Mouse (Mus musculus) CH12.LX (cell line): ENCODE results near the gene Foxo1. TPM values are rescaled to one million over a fixed set of nuclear protein-coding genes. Genes with fewer than 3 reads are reported as not detected.
A peak's percentile ranks its signal among the peaks of the same experiment; 100 is the strongest.

Experiments
- DNase-seq: peaks from one replicate; pipeline ENCODE4 v3.0.0-alpha.2; 2013; ENCODE audit errors: extremely low read depth
- H3K27ac ChIP-seq: 2 replicates; pipeline ENCODE4 v1.5.1; 2012; ENCODE audit warnings: low read depth, mild to moderate bottlenecking, control low read depth, moderate library complexity; ENCODE audit not compliant: insufficient read depth
- H3K27me3 ChIP-seq: replicated peaks from 2 replicates; pipeline ENCODE3; 2012; ENCODE audit warnings: inconsistent platforms
- H3K36me3 ChIP-seq, 2 experiments: replicated peaks in 1 of 2; 2 replicates each; pipeline versions ENCODE3 to v1.6.1; 2012; ENCODE audit warnings: inconsistent platforms in 1 of 2, low read length in 1 of 2, mild to moderate bottlenecking in 1 of 2, mixed read lengths in 1 of 2, moderate library complexity in 1 of 2; ENCODE audit not compliant: control insufficient read depth in 1 of 2, insufficient read depth in 1 of 2
- H3K4me1 ChIP-seq, 2 experiments: 2 replicates each; pipeline ENCODE4 v1.6.1; 2012; ENCODE audit warnings: inconsistent platforms in 1 of 2, moderate library complexity in 1 of 2; ENCODE audit not compliant: insufficient read depth in 2 of 2, control insufficient read depth in 1 of 2
- H3K4me2 ChIP-seq: 2 replicates; pipeline ENCODE4 v1.6.1; 2012; ENCODE audit warnings: low read depth, mild to moderate bottlenecking, control low read depth; ENCODE audit not compliant: poor library complexity, insufficient read depth, severe bottlenecking
- H3K4me3 ChIP-seq, 3 experiments: fragments of 150-350 bp in 1 of 3; sonication (generic) in 1 of 3; replicated peaks in 1 of 3; 2 replicates each; pipeline versions ENCODE3 to v1.5.1; 2011 to 2012; ENCODE audit warnings: low read depth in 2 of 3, low read length in 2 of 3, mild to moderate bottlenecking in 2 of 3, moderate library complexity in 2 of 3, control low read depth in 1 of 3, improper control_type of control experiment in 1 of 3, inconsistent platforms in 1 of 3, mixed read lengths in 1 of 3; ENCODE audit not compliant: poor library complexity in 1 of 3
- H3K79me2 ChIP-seq: replicated peaks from 2 replicates; pipeline ENCODE4 v1.6.1; 2012; ENCODE audit warnings: mild to moderate bottlenecking, moderate library complexity; ENCODE audit not compliant: control insufficient read depth, poor library complexity, insufficient read depth, severe bottlenecking; ENCODE audit errors: extremely low read depth
- H3K9ac ChIP-seq: 2 replicates; pipeline ENCODE4 v1.6.1; 2012; ENCODE audit warnings: low read depth, mild to moderate bottlenecking, control low read depth, moderate library complexity; ENCODE audit not compliant: insufficient read depth
- H3K9me3 ChIP-seq: replicated peaks from 2 replicates; pipeline ENCODE3; 2012; ENCODE audit warnings: low read length, inconsistent platforms, mixed read lengths
- BHLHE40 ChIP-seq: IDR thresholded peaks from 2 replicates; pipeline ENCODE4 v1.6.1; 2011; ENCODE audit warnings: mild to moderate bottlenecking, low read depth, low read length, improper control_type of control experiment
- CHD1 ChIP-seq: IDR thresholded peaks from 2 replicates; pipeline ENCODE4 v1.6.1; 2012; ENCODE audit warnings: low read depth, low read length, improper control_type of control experiment, inconsistent platforms
- CHD2 ChIP-seq: IDR thresholded peaks from 2 replicates; pipeline ENCODE4 v1.6.1; 2011; ENCODE audit warnings: low read length, improper control_type of control experiment
- CTCF ChIP-seq, 2 experiments: IDR thresholded peaks in 1 of 2; conservative IDR thresholded peaks in 1 of 2; 2 replicates each; pipeline ENCODE4 v1.5.1; 2011 to 2012; ENCODE audit warnings: low read depth in 2 of 2, low read length in 2 of 2, improper control_type of control experiment in 1 of 2, inconsistent platforms in 1 of 2, mild to moderate bottlenecking in 1 of 2, moderate library complexity in 1 of 2
- ELF1 ChIP-seq: IDR thresholded peaks from 2 replicates; pipeline ENCODE4 v1.6.1; 2014; ENCODE audit warnings: low read depth, mild to moderate bottlenecking, inconsistent platforms, low read length, improper control_type of control experiment
- ETS1 ChIP-seq: conservative IDR thresholded peaks from 2 replicates; pipeline ENCODE4 v1.6.1; 2012; ENCODE audit warnings: low read depth, mild to moderate bottlenecking, inconsistent platforms, low read length, improper control_type of control experiment, moderate library complexity
- GABPA ChIP-seq: IDR thresholded peaks from 2 replicates; pipeline ENCODE4 v1.6.1; 2012; ENCODE audit warnings: low read depth, low read length, improper control_type of control experiment, inconsistent platforms; ENCODE audit not compliant: insufficient replicate concordance
- HCFC1 ChIP-seq: IDR thresholded peaks from 2 replicates; pipeline ENCODE4 v1.6.1; 2012; ENCODE audit warnings: low read depth, mild to moderate bottlenecking, inconsistent platforms, low read length, improper control_type of control experiment
- JUND ChIP-seq: conservative IDR thresholded peaks from 2 replicates; pipeline ENCODE4 v1.6.1; 2011; ENCODE audit warnings: low read depth, low read length, improper control_type of control experiment
- KAT2A ChIP-seq: IDR thresholded peaks from 2 replicates; pipeline ENCODE4 v1.6.1; 2012; ENCODE audit warnings: low read length, improper control_type of control experiment, inconsistent platforms; ENCODE audit not compliant: insufficient replicate concordance
- MAFK ChIP-seq: IDR thresholded peaks from 2 replicates; pipeline ENCODE4 v1.6.1; 2011; ENCODE audit warnings: low read length, improper control_type of control experiment; ENCODE audit not compliant: insufficient replicate concordance
- MAZ ChIP-seq: IDR thresholded peaks from 2 replicates; pipeline ENCODE4 v1.6.1; 2012; ENCODE audit warnings: low read depth, mild to moderate bottlenecking, inconsistent platforms, low read length, improper control_type of control experiment, moderate library complexity
- MXI1 ChIP-seq: IDR thresholded peaks from 2 replicates; pipeline ENCODE4 v1.6.1; 2011; ENCODE audit warnings: mild to moderate bottlenecking, low read depth, low read length, improper control_type of control experiment
- MYC ChIP-seq: IDR thresholded peaks from 2 replicates; pipeline ENCODE4 v1.6.1; 2011; ENCODE audit warnings: low read depth, mild to moderate bottlenecking, improper control_type of control experiment, low read length
- NELFE ChIP-seq: IDR thresholded peaks from 2 replicates; pipeline ENCODE4 v1.6.1; 2011; ENCODE audit warnings: low read depth, low read length, improper control_type of control experiment
- PAX5 ChIP-seq: IDR thresholded peaks from 2 replicates; pipeline ENCODE4 v1.6.1; 2012; ENCODE audit warnings: low read length, inconsistent platforms, mixed read lengths
- POLR2AphosphoS2 ChIP-seq: IDR thresholded peaks from 2 replicates; pipeline ENCODE4 v1.6.1; 2011; ENCODE audit warnings: low read depth, low read length, improper control_type of control experiment
- TBP ChIP-seq: conservative IDR thresholded peaks from 2 replicates; pipeline ENCODE4 v1.6.1; 2011; ENCODE audit warnings: low read depth, low read length, improper control_type of control experiment
- USF1 ChIP-seq: IDR thresholded peaks from 2 replicates; pipeline ENCODE4 v1.6.1; 2014; ENCODE audit warnings: low read depth, mild to moderate bottlenecking, inconsistent platforms, low read length, improper control_type of control experiment
- USF2 ChIP-seq: conservative IDR thresholded peaks from 2 replicates; pipeline ENCODE4 v1.6.1; 2011; ENCODE audit warnings: low read depth, low read length, improper control_type of control experiment
- ZKSCAN1 ChIP-seq: IDR thresholded peaks from 2 replicates; pipeline ENCODE4 v1.6.1; 2012; ENCODE audit warnings: low read depth, inconsistent platforms, low read length, improper control_type of control experiment, borderline replicate concordance
- ZMIZ1 ChIP-seq: IDR thresholded peaks from 2 replicates; pipeline ENCODE4 v1.6.1; 2012; ENCODE audit warnings: low read depth, mild to moderate bottlenecking, inconsistent platforms, low read length, improper control_type of control experiment
- ZNF384 ChIP-seq: IDR thresholded peaks from 2 replicates; pipeline ENCODE4 v1.6.1; 2012; ENCODE audit warnings: low read depth, low read length, improper control_type of control experiment, inconsistent platforms
- dilution Hi-C: fragments of 300-500 bp; cut with MboI; formaldehyde crosslinking; loops from 2 replicates; pipeline ENCODE4 v1.14.3; 2020; ENCODE audit warnings: low sequenced_read_pairs; ENCODE audit not compliant: extremely low pct_unique_long_range_greater_than_20kb, extremely low pct_ligation_motif_present
- in situ Hi-C: fragments of 300-500 bp; cut with MboI; formaldehyde crosslinking; loops from 3 replicates; pipeline ENCODE4 v1.14.3; 2019; ENCODE audit warnings: low sequenced_read_pairs, low pct_ligation_motif_present, low pct_unique_long_range_greater_than_20kb, mixed read lengths
- polyA plus RNA-seq: library from polyadenylated mRNA; unstranded; fragments of >175 nt; gene quantifications from 2 replicates; pipeline ENCODE4 v1.2.1, GENCODE M21; 2012; ENCODE audit warnings: low read depth; ENCODE audit not compliant: insufficient read length
- total RNA-seq, 2 experiments: library from RNA; depleted of rRNA; stranded (reverse); fragments of 300-350 nt in 1 of 2; fragments of >200 nt in 1 of 2; gene quantifications; 2 replicates each; pipeline ENCODE4 v1.2.3; 2012 to 2014

The Foxo1 gene
- total and polyA plus RNA-seq, 3 experiments, result 0.79 to 6.9 (median 1.2) TPM

DNA sequence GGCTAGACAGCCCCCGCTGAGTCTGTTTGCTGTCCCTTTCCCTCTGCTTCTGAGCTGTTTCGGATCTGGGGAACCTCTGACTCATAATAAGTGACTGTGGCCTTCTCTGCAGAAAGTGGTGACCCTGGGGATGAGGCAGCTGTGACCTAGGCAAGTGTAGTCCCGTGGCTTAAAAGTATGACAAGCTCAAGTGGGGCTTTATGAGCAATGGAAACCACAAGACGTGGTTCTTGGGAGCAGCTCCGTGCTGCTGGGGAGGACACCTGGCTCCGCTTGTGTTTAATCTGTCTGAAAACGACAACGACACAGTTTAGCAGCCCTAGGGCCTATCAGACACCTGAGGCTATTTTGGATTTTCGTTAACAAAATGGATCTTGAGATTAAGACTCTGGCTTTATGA lies 101.1 kb downstream of the Foxo1 start (continued):
- no peak for TF ChIP-seq POLR2AphosphoS2
- 0 out of 2 replicates have a peak, but pooled peaks have one; percentile 55 for TF ChIP-seq CHD1
- TF ChIP-seq ELF1, result no peak
- TF ChIP-seq USF2, result no peak
- no peak for TF ChIP-seq PAX5
- no peak for TF ChIP-seq GABPA
- TF ChIP-seq ETS1, result peak; percentile 99
- no peak for TF ChIP-seq ZMIZ1
- TF ChIP-seq CHD2, result peak; percentile 58
- no peak for TF ChIP-seq KAT2A
- TF ChIP-seq, all 38 proteins: peak for 18

DNA sequence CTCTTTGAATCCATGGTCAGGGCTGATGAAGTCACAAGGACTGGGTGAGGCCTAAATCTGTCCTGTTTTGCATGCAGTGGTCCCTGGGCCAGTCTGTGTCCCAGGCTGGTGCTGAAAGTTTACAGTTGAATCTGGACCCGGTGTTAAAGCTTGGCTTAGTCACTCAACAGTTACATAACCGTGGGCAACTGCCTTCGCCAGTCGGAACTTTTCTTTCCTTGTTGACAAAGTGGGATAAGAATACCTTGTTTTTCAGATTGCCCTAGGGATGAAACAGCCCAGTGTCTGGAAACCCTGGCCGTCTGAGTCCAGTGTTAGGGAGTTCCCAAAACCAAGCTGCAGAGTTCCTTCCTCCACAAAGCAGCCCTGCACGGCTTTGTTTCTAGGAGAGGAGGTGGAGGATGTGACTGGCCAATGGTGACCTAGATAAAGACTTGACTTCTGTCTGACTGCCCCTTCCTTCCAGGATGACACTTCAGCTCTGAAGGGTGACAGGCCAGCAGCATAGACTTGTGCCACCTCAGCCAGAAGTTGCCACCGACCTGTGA lies 101.8 kb downstream of the Foxo1 start:
- H3K4me1 ChIP-seq, result peaks cover 4 to 20% of the 10 kb centered on the region in 2 experiments
- peak; percentile 29 for DNase-seq
- H3K4me2 ChIP-seq, result peak overlapping the region; percentile 38
- no peak overlapping the region for H3K9ac ChIP-seq
- no peak overlapping the region for H3K27ac ChIP-seq
- H3K9me3 ChIP-seq, result peaks cover 15% of the 10 kb centered on the region
- H3K27me3 ChIP-seq, result no peaks in the 10 kb centered on the region
- H3K36me3 ChIP-seq, result no peaks in the 10 kb centered on the region
- in situ Hi-C loops (loop anchor here (5.0 kb wide), 1 partner anchor 82 kb away; no protein-coding TSS in a partner anchor), dilution Hi-C loops (no loop called here)
- no peaks in the 10 kb centered on the region for H3K79me2 ChIP-seq
- no peak overlapping the region for H3K4me3 ChIP-seq
- TF ChIP-seq ETS1, result peak; percentile 45; the same call in 1 of the 2 replicates
- TF ChIP-seq USF1, result no peak

DNA sequence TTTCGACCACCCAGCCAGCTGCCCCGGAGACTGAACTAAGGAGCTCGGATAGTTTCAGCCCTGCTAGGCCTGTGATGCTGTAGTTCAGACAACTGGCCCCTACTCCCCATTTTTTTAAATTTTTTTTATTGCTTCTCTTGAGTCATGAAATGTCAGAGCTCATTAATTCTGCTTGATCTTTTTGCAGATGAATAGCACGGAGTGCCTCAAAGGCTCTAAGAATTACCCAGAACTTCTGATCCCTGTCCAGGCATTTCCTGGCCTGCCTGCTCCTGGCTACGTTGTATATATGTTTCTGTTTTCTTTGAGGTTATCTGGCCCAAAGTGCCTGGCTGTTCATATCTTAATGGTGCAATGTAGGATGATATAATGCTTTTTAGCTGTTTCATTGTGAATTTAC lies 108.8 kb downstream of the Foxo1 start:
- DNase-seq, result no peak
- H3K4me1 ChIP-seq, result no peaks in the 10 kb centered on the region
- dilution Hi-C loops, result no loop called here

More for the DNA sequence above, 108.8 kb downstream of the Foxo1 start:
- no peak overlapping the region for H3K4me3 ChIP-seq
- in situ Hi-C loops, result no loop called here
- TF ChIP-seq CTCF (conservative IDR thresholded peaks at IDR 0.05 in 1 of 2, IDR thresholded peaks at IDR 0.05 in 1 of 2; ENCODE audit: low read depth in 2 of 2, low read length in 2 of 2) (no peak), NELFE (no peak), MAZ (no peak), MXI1 (no peak), JUND (no peak), BHLHE40 (no peak), ZKSCAN1 (no peak), MYC (no peak), CHD2 (no peak), MAFK (no peak), GABPA (no peak), HCFC1 (no peak), ZNF384 (no peak), TBP (no peak)
- TF ChIP-seq, all 38 proteins: peak for 0
- Histone ChIP-seq H3K27ac (no peak overlapping the region), H3K9me3 (peaks cover 3% of the 10 kb centered on the region), H3K79me2 (no peaks in the 10 kb centered on the region), H3K27me3 (no peaks in the 10 kb centered on the region), H3K36me3 (no peaks in the 10 kb centered on the region), H3K4me2 (no peak overlapping the region), H3K9ac (no peak overlapping the region)
